Mouse (Mus musculus): ENCODE results near the gene Glt6d1.

The Glt6d1 gene

GRCm38 (mm10) chr2:25789092-25789491, 26.6 kb downstream of the Glt6d1 start:
- no peak for DNase-seq

GRCm38 (mm10) chr2:25785573-25786322, 29.9 kb downstream of the Glt6d1 start:
- DNase-seq = no peak

GRCm38 (mm10) chr2:25781957-25782356, 33.7 kb downstream of the Glt6d1 start, which contains the start of gene Gm13539:
TSS of gene Gm13539 (plus strand) at chr2:25782257.
- no peak for DNase-seq

GRCm38 (mm10) chr2:25780921-25781320, 34.7 kb downstream of the Glt6d1 start:
- no peak for DNase-seq

GRCm38 (mm10) chr2:25779076-25779475, 36.6 kb downstream of the Glt6d1 start:
- no peak for DNase-seq

- DNase-seq = no peak
Observed at GRCm38 (mm10) chr2:25776717-25777116, 38.9 kb downstream of the Glt6d1 start, which contains the start of gene Lcn11. TSS of gene Lcn11 (plus strand) at chr2:25777017.

GRCm38 (mm10) chr2:25775991-25776390, 39.7 kb downstream of the Glt6d1 start:
- DNase-seq = no peak

GRCm38 (mm10) chr2:25774640-25775039, 41.0 kb downstream of the Glt6d1 start:
- no peak for DNase-seq

GRCm38 (mm10) chr2:25773507-25773906, 42.1 kb downstream of the Glt6d1 start:
- DNase-seq = no peak

- DNase-seq = no peak
Observed at GRCm38 (mm10) chr2:25767764-25768163, 47.9 kb downstream of the Glt6d1 start.

GRCm38 (mm10) chr2:25765269-25765668, 50.4 kb downstream of the Glt6d1 start, which contains the start of gene Lcn3:
TSS of gene Lcn3 (plus strand) at chr2:25765569.
- no peak for DNase-seq

- DNase-seq = no peak
Observed at GRCm38 (mm10) chr2:25758064-25758625, 57.5 kb downstream of the Glt6d1 start.

GRCm38 (mm10) chr2:25754201-25754600, 61.4 kb downstream of the Glt6d1 start:
- DNase-seq = no peak

Data from right cerebral cortex, postnatal 4 days (tissue).